Mouse (Mus musculus): ENCODE measurements around the gene Abcb7. TPM values are rescaled to one million over a fixed set of nuclear protein-coding genes. Genes with fewer than 3 reads are reported as not detected.
"Not testable (repeated sequence)": the region's sequence is repeated elsewhere in the genome, so short reads cannot be mapped to it uniquely, and the experiment has no call there.

Gene Abcb7
- polyA plus RNA-seq, 1 experiment, result 29.9 TPM

- H3K4me1 ChIP-seq (ENCODE audit: control insufficient read depth, insufficient read depth, low read length), result peaks cover 8% of the 10 kb centered on the region
- H3K27ac ChIP-seq (ENCODE audit: insufficient read depth, low read depth, low read length), result no peak overlapping the region
- H3K4me3 ChIP-seq (ENCODE audit: insufficient read depth, low read length), result no peak overlapping the region
- TF ChIP-seq POLR2A (IDR thresholded peaks at IDR 0.05; ENCODE audit: borderline replicate concordance, low read depth, low read length), result no peak
- no peak for TF ChIP-seq CTCF (IDR thresholded peaks at IDR 0.05; ENCODE audit: low read depth, low read length)
Measured at GRCm38 (mm10) chrX:104359686-104360085, 54.0 kb downstream of the Abcb7 start.

- TF ChIP-seq CTCF (IDR thresholded peaks at IDR 0.05; ENCODE audit: low read depth, low read length), result no peak
- no peak overlapping the region for H3K27ac ChIP-seq (ENCODE audit: insufficient read depth, low read depth, low read length)
Measured at GRCm38 (mm10) chrX:104355842-104356241, 57.8 kb downstream of the Abcb7 start.

GRCm38 (mm10) chrX:104348146-104348545 is 65.5 kb downstream of the Abcb7 start:
- H3K4me3 ChIP-seq (ENCODE audit: insufficient read depth, low read length); H3K4me1 ChIP-seq (ENCODE audit: control insufficient read depth, insufficient read depth, low read length); H3K27ac ChIP-seq (ENCODE audit: insufficient read depth, low read depth, low read length): not testable (repeated sequence)

More at GRCm38 (mm10) chrX:104355842-104356241, 57.8 kb downstream of the Abcb7 start:
- Histone ChIP-seq H3K4me3 (ENCODE audit: insufficient read depth, low read length) (no peak overlapping the region), H3K4me1 (ENCODE audit: control insufficient read depth, insufficient read depth, low read length) (peaks cover 8% of the 10 kb centered on the region)

- Histone ChIP-seq H3K27ac (ENCODE audit: insufficient read depth, low read depth, low read length) (no peak overlapping the region), H3K4me1 (ENCODE audit: control insufficient read depth, insufficient read depth, low read length) (no peaks in the 10 kb centered on the region), H3K4me3 (ENCODE audit: insufficient read depth, low read length) (no peak overlapping the region)
- TF ChIP-seq CTCF (IDR thresholded peaks at IDR 0.05; ENCODE audit: low read depth, low read length) (no peak), POLR2A (IDR thresholded peaks at IDR 0.05; ENCODE audit: borderline replicate concordance, low read depth, low read length) (no peak)
Measured at GRCm38 (mm10) chrX:104291721-104292120, 121.9 kb downstream of the Abcb7 start.

GRCm38 (mm10) chrX:104279828-104280227 is 133.8 kb downstream of the Abcb7 start:
- Histone ChIP-seq H3K27ac (ENCODE audit: insufficient read depth, low read depth, low read length) (no peak overlapping the region), H3K4me1 (ENCODE audit: control insufficient read depth, insufficient read depth, low read length) (no peaks in the 10 kb centered on the region), H3K4me3 (ENCODE audit: insufficient read depth, low read length) (no peak overlapping the region)
- no peak for TF ChIP-seq POLR2A (IDR thresholded peaks at IDR 0.05; ENCODE audit: borderline replicate concordance, low read depth, low read length)
- no peak for TF ChIP-seq CTCF (IDR thresholded peaks at IDR 0.05; ENCODE audit: low read depth, low read length)

- TF ChIP-seq POLR2A (IDR thresholded peaks at IDR 0.05; ENCODE audit: borderline replicate concordance, low read depth, low read length), result no peak
- no peak for TF ChIP-seq CTCF (IDR thresholded peaks at IDR 0.05; ENCODE audit: low read depth, low read length)
Measured at GRCm38 (mm10) chrX:104264371-104264770, 149.3 kb downstream of the Abcb7 start.

GRCm38 (mm10) chrX:104262468-104262867 is 151.2 kb downstream of the Abcb7 start:
- TF ChIP-seq POLR2A (IDR thresholded peaks at IDR 0.05; ENCODE audit: borderline replicate concordance, low read depth, low read length), result no peak
- no peak for TF ChIP-seq CTCF (IDR thresholded peaks at IDR 0.05; ENCODE audit: low read depth, low read length)
- Histone ChIP-seq H3K4me1 (ENCODE audit: control insufficient read depth, insufficient read depth, low read length) (no peaks in the 10 kb centered on the region), H3K4me3 (ENCODE audit: insufficient read depth, low read length) (no peak overlapping the region), H3K27ac (ENCODE audit: insufficient read depth, low read depth, low read length) (no peak overlapping the region)

More at GRCm38 (mm10) chrX:104264371-104264770, 149.3 kb downstream of the Abcb7 start:
- H3K27ac ChIP-seq (ENCODE audit: insufficient read depth, low read depth, low read length), result no peak overlapping the region
- no peak overlapping the region for H3K4me3 ChIP-seq (ENCODE audit: insufficient read depth, low read length)
- H3K4me1 ChIP-seq (ENCODE audit: control insufficient read depth, insufficient read depth, low read length), result no peaks in the 10 kb centered on the region

- Histone ChIP-seq H3K4me1 (ENCODE audit: control insufficient read depth, insufficient read depth, low read length) (no peaks in the 10 kb centered on the region), H3K4me3 (ENCODE audit: insufficient read depth, low read length) (no peak overlapping the region), H3K27ac (ENCODE audit: insufficient read depth, low read depth, low read length) (no peak overlapping the region)
- TF ChIP-seq CTCF (IDR thresholded peaks at IDR 0.05; ENCODE audit: low read depth, low read length), result no peak
- TF ChIP-seq POLR2A (IDR thresholded peaks at IDR 0.05; ENCODE audit: borderline replicate concordance, low read depth, low read length), result no peak
Measured at GRCm38 (mm10) chrX:104256561-104256960, 157.1 kb downstream of the Abcb7 start.

Other genes starting within 250 kb of the Abcb7 start
- gene Nexmif, start 212.7 kb downstream of the Abcb7 start, polyA plus RNA-seq (2012; ENCODE audit: insufficient read depth, insufficient read length, missing spikeins), result not detected in 2 replicates
- gene Uprt, start 69.0 kb upstream of the Abcb7 start, polyA plus RNA-seq (2012; ENCODE audit: insufficient read depth, insufficient read length, missing spikeins), result 17.4 and 24.5 TPM in 2 replicates

All from bone marrow macrophage, adult 2 months (primary cell).